ENCODE assay signal across 15 mouse cellular contexts in genomic region chr6:5827064-5827463, GRCm38 (mm10).
DNase-seq lines count a peak whose midpoint lies in the region; ATAC-seq and TF ChIP-seq lines count a peak whose summit lies in the region.
"Had no signal": no experiment of that assay in that cellular context is flagged by ENCODE, and none has a peak within 500 bp of the region (broad histone marks: within the 10 kb centered on the region; RNA-seq: fewer than 3 reads in every experiment).

No protein-coding gene starts in this region.

- 55% methylated on average over 4 of the region's 4 CpGs for whole genome bisulfite sequencing in hindbrain, embryonic 11.5 days
- 56% methylated on average over 4 of the region's 4 CpGs for WGBS in hindbrain, embryonic 14.5 days
- 49% methylated on average over 4 of the region's 4 CpGs for WGBS in lung, postnatal 0 days
- 55% methylated on average over 4 of the region's 4 CpGs for WGBS in limb, embryonic 10.5 days
- WGBS in forebrain, embryonic 13.5 days = 64% methylated on average over 4 of the region's 4 CpGs

- no peaks in the 10 kb centered on the region for H3K36me3 ChIP-seq in hindbrain, embryonic 11.5 days (ENCODE audit: control insufficient read depth, insufficient read depth, low read length)
- H3K36me3 ChIP-seq in hindbrain, embryonic 14.5 days (replicated peaks; ENCODE audit: control insufficient read depth, insufficient read depth) = no peaks in the 10 kb centered on the region
- H3K36me3 ChIP-seq in lung, postnatal 0 days (ENCODE audit: insufficient read depth, low read length) = no peaks in the 10 kb centered on the region
- H3K36me3 ChIP-seq in limb, embryonic 10.5 days = no peaks in the 10 kb centered on the region
- H3K36me3 ChIP-seq in forebrain, embryonic 13.5 days (ENCODE audit: poor library complexity, severe bottlenecking) = no peaks in the 10 kb centered on the region
- H3K36me3 ChIP-seq: hindbrain, embryonic 15.5 days; limb, embryonic 12.5 days; lung, embryonic 15.5 days had no signal

- no peak overlapping the region for H3K4me3 ChIP-seq in hindbrain, embryonic 11.5 days (ENCODE audit: low read depth, low read length)
- H3K4me3 ChIP-seq in hindbrain, embryonic 14.5 days (replicated peaks; ENCODE audit: low read length) = no peak overlapping the region
- H3K4me3 ChIP-seq in lung, postnatal 0 days (ENCODE audit: low read depth, low read length) = no peak overlapping the region
- H3K4me3 ChIP-seq in limb, embryonic 10.5 days = no peak overlapping the region
- H3K4me3 ChIP-seq in forebrain, embryonic 13.5 days = no peak overlapping the region
- H3K4me3 ChIP-seq: hindbrain, embryonic 15.5 days; limb, embryonic 12.5 days; lung, embryonic 15.5 days had no signal

- TF ChIP-seq CTCF in lung, postnatal 0 days (IDR thresholded peaks at IDR 0.05) = peak; percentile 18

- no peaks in the 10 kb centered on the region for H3K27me3 ChIP-seq in hindbrain, embryonic 11.5 days (ENCODE audit: control insufficient read depth, insufficient read depth, low read length)
- no peaks in the 10 kb centered on the region for H3K27me3 ChIP-seq in hindbrain, embryonic 14.5 days (ENCODE audit: control insufficient read depth, insufficient read depth, low read length)
- H3K27me3 ChIP-seq in lung, postnatal 0 days (replicated peaks; ENCODE audit: insufficient read depth, low read length) = no peaks in the 10 kb centered on the region
- no peaks in the 10 kb centered on the region for H3K27me3 ChIP-seq in limb, embryonic 10.5 days (ENCODE audit: low read depth, poor library complexity, severe bottlenecking)
- no peaks in the 10 kb centered on the region for H3K27me3 ChIP-seq in forebrain, embryonic 13.5 days
- H3K27me3 ChIP-seq: hindbrain, embryonic 15.5 days; limb, embryonic 12.5 days; lung, embryonic 15.5 days had no signal

- TF ChIP-seq EP300 in lung, postnatal 0 days (IDR thresholded peaks at IDR 0.05) = no peak

- H3K27ac ChIP-seq in hindbrain, embryonic 11.5 days (ENCODE audit: low read depth, low read length) = no peak overlapping the region
- H3K27ac ChIP-seq in hindbrain, embryonic 14.5 days = no peak overlapping the region
- H3K27ac ChIP-seq in lung, postnatal 0 days (ENCODE audit: low read length) = no peak overlapping the region
- peak overlapping the region; percentile 72 for H3K27ac ChIP-seq in limb, embryonic 10.5 days
- H3K27ac ChIP-seq in forebrain, embryonic 13.5 days = no peak overlapping the region
- H3K27ac ChIP-seq: hindbrain, embryonic 15.5 days; limb, embryonic 12.5 days; lung, embryonic 15.5 days had no signal

- no peak for ATAC-seq in hindbrain, embryonic 11.5 days (ENCODE audit: low FRiP score)
- no peak for ATAC-seq in hindbrain, embryonic 14.5 days (ENCODE audit: low FRiP score)
- ATAC-seq in lung, postnatal 0 days = no peak
- no peak for ATAC-seq in forebrain, embryonic 13.5 days

- H3K9ac ChIP-seq in hindbrain, embryonic 11.5 days (ENCODE audit: low read depth, low read length) = no peak overlapping the region
- H3K9ac ChIP-seq in hindbrain, embryonic 14.5 days = no peak overlapping the region
- H3K9ac ChIP-seq in lung, postnatal 0 days (replicated peaks; ENCODE audit: low read depth) = no peak overlapping the region
- no peak overlapping the region for H3K9ac ChIP-seq in forebrain, embryonic 13.5 days
- H3K9ac ChIP-seq: hindbrain, embryonic 15.5 days; limb, embryonic 12.5 days; lung, embryonic 15.5 days had no signal

- DNase-seq in adrenal gland, adult 2 months = peak; percentile 5
- no peak for DNase-seq in adrenal gland, postnatal 10 days
- peak; percentile 26 for DNase-seq in hindbrain, embryonic 11.5 days (ENCODE audit: low spot score)
- no peak for DNase-seq in hindbrain, embryonic 14.5 days (ENCODE audit: low spot score)
- no peak for DNase-seq in lung, postnatal 0 days (ENCODE audit: low spot score)
- no peak for DNase-seq in lung, postnatal 14 days
- no peak for DNase-seq in limb, embryonic 10.5 days (ENCODE audit: low spot score)
- DNase-seq: adrenal gland, postnatal 25 days; cerebellum, adult 9-11 months; thymus, adult 18-20 months had no signal

- H3K4me2 ChIP-seq in hindbrain, embryonic 11.5 days (replicated peaks; ENCODE audit: low read depth, low read length) = no peak overlapping the region
- H3K4me2 ChIP-seq in hindbrain, embryonic 14.5 days (replicated peaks) = no peak overlapping the region
- no peak overlapping the region for H3K4me2 ChIP-seq in lung, postnatal 0 days (replicated peaks; ENCODE audit: low read depth, low read length)
- H3K4me2 ChIP-seq in forebrain, embryonic 13.5 days = no peak overlapping the region
- H3K4me2 ChIP-seq: heart, embryonic 11.5 days; hindbrain, embryonic 15.5 days; limb, embryonic 12.5 days; lung, embryonic 15.5 days had no signal

- H3K4me1 ChIP-seq in hindbrain, embryonic 11.5 days (replicated peaks; ENCODE audit: control insufficient read depth, insufficient read depth, low read length) = no peaks in the 10 kb centered on the region
- no peaks in the 10 kb centered on the region for H3K4me1 ChIP-seq in hindbrain, embryonic 14.5 days (replicated peaks; ENCODE audit: control insufficient read depth, insufficient read depth, low read length)
- no peaks in the 10 kb centered on the region for H3K4me1 ChIP-seq in lung, postnatal 0 days (ENCODE audit: insufficient read depth, low read depth, low read length)
- peaks cover 73% of the 10 kb centered on the region for H3K4me1 ChIP-seq in limb, embryonic 10.5 days
- H3K4me1 ChIP-seq in forebrain, embryonic 13.5 days = peaks cover 5% of the 10 kb centered on the region; the same call in 1 of the 2 replicates
- H3K4me1 ChIP-seq: hindbrain, embryonic 15.5 days; lung, embryonic 15.5 days had no signal

- no peaks in the 10 kb centered on the region for H3K9me3 ChIP-seq in hindbrain, embryonic 11.5 days (ENCODE audit: control insufficient read depth, low read length)
- no peaks in the 10 kb centered on the region for H3K9me3 ChIP-seq in hindbrain, embryonic 14.5 days (ENCODE audit: control insufficient read depth, low read length)
- H3K9me3 ChIP-seq in lung, postnatal 0 days (ENCODE audit: low read length) = no peaks in the 10 kb centered on the region
- H3K9me3 ChIP-seq in limb, embryonic 10.5 days (replicated peaks) = no peaks in the 10 kb centered on the region
- H3K9me3 ChIP-seq in forebrain, embryonic 13.5 days (replicated peaks) = no peaks in the 10 kb centered on the region
- H3K9me3 ChIP-seq: hindbrain, embryonic 15.5 days; limb, embryonic 12.5 days; lung, embryonic 15.5 days had no signal

Comparison
In these comparisons a context has a peak if more than half of its experiments do, and no peak if none do; other contexts are left out.
1. DNase-seq: peak in adrenal gland, adult 2 months (single experiment) and hindbrain, embryonic 11.5 days (single experiment); none in adrenal gland, postnatal 10 days (single experiment), hindbrain, embryonic 14.5 days (single experiment), lung, postnatal 0 days (single experiment), lung, postnatal 14 days (single experiment) and limb, embryonic 10.5 days (single experiment).